Mouse (Mus musculus) T-helper 2 cell (primary cell): ENCODE measurements at regions not wholly inside any gene's neighbourhood (a gene's known extent, or its start where the extent isn't known, plus 50 kb on each side); places are given as distances from the start of the nearest gene placed in this dataset.
"Not testable (repeated sequence)": the region's sequence is repeated elsewhere in the genome, so short reads cannot be mapped to it uniquely, and the experiment has no call there.

ENCODE experiments used
- in situ Hi-C: fragments of 300-600 bp; cut with MboI, MseI; formaldehyde crosslinking; loops from one replicate; pipeline ENCODE4 v1.15.1; 2025; ENCODE audit warnings: high pct_unique_total_duplicates

- in situ Hi-C loops, result not testable (repeated sequence)
Measured at GRCm38 (mm10) chr14:26319821-26320220, 62.1 kb downstream of the Duxbl3 start.

GRCm38 (mm10) chr14:26320736-26321135 is 63.0 kb downstream of the Duxbl3 start:
- in situ Hi-C loops, result no loop called here

GRCm38 (mm10) chr14:26328562-26328961 is 70.8 kb downstream of the Duxbl3 start:
- in situ Hi-C loops, result no loop called here

- in situ Hi-C loops, result no loop called here
Measured at GRCm38 (mm10) chr14:26341111-26341510, 83.3 kb downstream of the Duxbl3 start.

- in situ Hi-C loops, result no loop called here
Measured at GRCm38 (mm10) chr14:26345227-26345626, 87.5 kb downstream of the Duxbl3 start.

- in situ Hi-C loops, result no loop called here
Measured at GRCm38 (mm10) chr14:26347296-26347695, 89.5 kb downstream of the Duxbl3 start.

GRCm38 (mm10) chr14:26352927-26353326 is 95.2 kb downstream of the Duxbl3 start:
- in situ Hi-C loops, result no loop called here

- in situ Hi-C loops, result no loop called here
Measured at GRCm38 (mm10) chr14:26357242-26357641, 99.5 kb downstream of the Duxbl3 start.

GRCm38 (mm10) chr14:26357996-26358395 is 100.2 kb downstream of the Duxbl3 start:
- in situ Hi-C loops, result no loop called here

- in situ Hi-C loops, result loop anchor here (10.0 kb wide), 1 partner anchor 785 kb away; no protein-coding TSS in a partner anchor
Measured at GRCm38 (mm10) chr14:26360071-26360470, 102.3 kb downstream of the Duxbl3 start.

- in situ Hi-C loops, result loop anchor here (10.0 kb wide), 1 partner anchor 784 kb away; no protein-coding TSS in a partner anchor
Measured at GRCm38 (mm10) chr14:26361206-26361605, 103.4 kb downstream of the Duxbl3 start.
